Comparison of ENCODE assay signal across 8 mouse cellular contexts in the genomic region with DNA sequence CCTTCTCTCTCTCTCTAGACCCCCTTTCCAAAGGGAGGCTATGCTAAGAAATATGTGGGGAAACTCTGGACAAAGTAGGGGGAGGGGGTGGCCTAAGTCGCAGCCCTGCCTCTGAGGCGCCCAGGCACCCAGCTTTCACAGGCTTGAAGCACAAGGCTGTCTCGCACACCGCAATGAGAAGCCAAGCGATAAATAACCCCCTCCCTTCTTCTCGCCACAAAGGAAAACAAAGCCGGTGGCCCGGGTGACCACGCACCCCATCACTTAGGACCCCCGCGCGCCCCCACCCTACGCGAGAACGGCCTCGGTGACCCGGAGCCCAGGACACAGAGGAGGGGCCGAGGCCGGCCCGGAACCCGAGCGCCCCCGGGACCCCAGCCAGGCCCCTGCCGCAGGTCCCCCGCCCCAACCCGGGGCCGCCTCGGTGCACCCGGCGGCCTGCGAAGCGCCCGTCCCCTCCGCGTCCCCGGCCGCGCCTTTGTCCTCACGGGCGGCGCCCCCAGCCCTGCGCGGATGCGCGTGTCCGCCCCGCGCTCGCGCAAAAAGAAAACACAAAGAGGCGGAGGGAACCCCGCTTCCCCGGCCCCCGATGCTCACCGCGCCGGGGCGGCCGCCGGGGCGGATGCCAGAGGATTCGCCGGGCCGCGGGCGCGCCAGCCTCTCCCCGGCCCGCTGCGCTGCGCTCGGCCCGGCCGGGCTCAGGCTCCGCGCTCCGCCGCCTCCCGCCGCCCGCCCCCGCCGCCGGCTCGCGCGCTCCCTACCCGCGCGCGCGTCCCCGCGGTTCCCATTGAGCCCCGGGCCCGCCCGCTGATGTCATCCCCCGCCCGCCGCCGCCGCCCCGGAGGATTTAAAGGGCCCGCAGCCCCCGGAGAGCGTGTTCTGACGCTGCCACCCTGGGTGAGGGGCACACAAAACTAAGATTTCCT. TPM values are rescaled to one million over a fixed set of nuclear protein-coding genes. Genes with fewer than 3 reads are reported as not detected.
A peak's percentile ranks its signal among the peaks of the same experiment; 100 is the strongest.
DNase-seq lines count a peak whose midpoint lies in the region; ATAC-seq and TF ChIP-seq lines count a peak whose summit lies in the region.

No protein-coding gene starts in this region.

- 2% methylated on average over 87 of the region's 107 CpGs for WGBS in hindbrain, embryonic 15.5 days

- TF ChIP-seq CTCF in gastrocnemius, adult 2 months (IDR thresholded peaks at IDR 0.05), result no peak

- 0 out of 2 replicates have a peak, but pooled peaks cover 2% of the 10 kb centered on the region for H3K36me3 ChIP-seq in hindbrain, embryonic 15.5 days
- H3K36me3 ChIP-seq in megakaryocyte, embryonic 14.5 days (replicated peaks; ENCODE audit: low read length), result peaks cover 33% of the 10 kb centered on the region

- H3K9ac ChIP-seq in hindbrain, embryonic 15.5 days, result peak overlapping the region; percentile 100

- H3K4me1 ChIP-seq in hindbrain, embryonic 15.5 days (replicated peaks), result peaks cover 53% of the 10 kb centered on the region
- H3K4me1 ChIP-seq in megakaryocyte, embryonic 14.5 days, result peaks cover 87% of the 10 kb centered on the region

- peak overlapping the region; percentile 95 for H3K4me2 ChIP-seq in hindbrain, embryonic 15.5 days

- intact Hi-C loops in gastrocnemius, adult 2 months (cut with DNase I), result no loop called here
- intact Hi-C loops in left cerebral cortex, postnatal 10 days (cut with DNase I), result loop anchor here (5.0 kb wide), 1 partner anchor 39 kb away; a partner anchor contains a TSS

- peak overlapping the region; percentile 96 for H3K4me3 ChIP-seq in gastrocnemius, adult 2 months
- H3K4me3 ChIP-seq in hindbrain, embryonic 15.5 days, result peak overlapping the region; percentile 95
- H3K4me3 ChIP-seq in megakaryocyte, embryonic 14.5 days (replicated peaks), result peak overlapping the region; percentile 93

- H3K27me3 ChIP-seq in hindbrain, embryonic 15.5 days, result no peaks in the 10 kb centered on the region
- no peaks in the 10 kb centered on the region for H3K27me3 ChIP-seq in megakaryocyte, embryonic 14.5 days (replicated peaks)

- ATAC-seq in hindbrain, embryonic 15.5 days (ENCODE audit: low FRiP score, low read depth), result peak; percentile 76

- DNase-seq in adipocyte (ENCODE audit: low spot score), result peak; percentile 65
- DNase-seq in cerebellum, postnatal 25 days, result peak; percentile 88 to 93
- DNase-seq in gastrocnemius, adult 2 months, result peak; percentile 94
- DNase-seq in left cerebral cortex, postnatal 10 days (ENCODE audit: extremely low spot score in 1 of 2, low spot score in 2 of 2), result peak; percentile 63 to 91
- DNase-seq in right cerebral cortex, postnatal 10 days (ENCODE audit: low spot score in 2 of 2), result peak; percentile 87 to 91
- peak; percentile 68 to 81 for DNase-seq in urinary bladder, postnatal 4 days (ENCODE audit: low spot score in 2 of 2)

- no peaks in the 10 kb centered on the region for H3K9me3 ChIP-seq in hindbrain, embryonic 15.5 days
- H3K9me3 ChIP-seq in megakaryocyte, embryonic 14.5 days, result no peaks in the 10 kb centered on the region

- H3K27ac ChIP-seq in gastrocnemius, adult 2 months, result peak overlapping the region; percentile 99
- H3K27ac ChIP-seq in hindbrain, embryonic 15.5 days (replicated peaks), result peak overlapping the region; percentile 97

RNA-seq across cellular contexts. Expression of a gene that starts 13.8 kb away (rescaled TPM):
- total RNA-seq in gastrocnemius, adult 2 months (2021), result 10 to 100 TPM; 41.8 to 61.4 TPM
- 229 and 234 TPM in 2 replicates for polyA plus RNA-seq in hindbrain, embryonic 15.5 days (2015; fragmentation: Nextera tagmentation; extraction: Ambion mirVana)
- 100 to 1,000 TPM; 181 to 198 TPM for total RNA-seq in left cerebral cortex, postnatal 10 days (2021)
- 77.4 and 115 TPM in 2 replicates for polyA plus RNA-seq in megakaryocyte, embryonic 14.5 days (2012; ENCODE audit: insufficient read depth, low replicate concordance)

RNA-seq across cellular contexts. Expression of a gene that starts 38.2 kb away (rescaled TPM):
- total RNA-seq in gastrocnemius, adult 2 months (2021), result 10 to 100 TPM; 26.1 to 36.7 TPM
- polyA plus RNA-seq in hindbrain, embryonic 15.5 days (2015; fragmentation: Nextera tagmentation; extraction: Ambion mirVana), result 45.7 and 51.6 TPM in 2 replicates
- total RNA-seq in left cerebral cortex, postnatal 10 days (2021), result 10 to 100 TPM; 51.2 to 54.0 TPM
- polyA plus RNA-seq in megakaryocyte, embryonic 14.5 days (2012; ENCODE audit: insufficient read depth, low replicate concordance), result 58.6 and 91.9 TPM in 2 replicates

Comparison
In these comparisons a context has a peak if more than half of its experiments do, and no peak if none do; other contexts are left out.
1. Peak in every context shown above with its lines: DNase-seq, ATAC-seq, H3K4me3 ChIP-seq and H3K27ac ChIP-seq.